ENCODE assay signal across 9 mouse cellular contexts in the genomic region with DNA sequence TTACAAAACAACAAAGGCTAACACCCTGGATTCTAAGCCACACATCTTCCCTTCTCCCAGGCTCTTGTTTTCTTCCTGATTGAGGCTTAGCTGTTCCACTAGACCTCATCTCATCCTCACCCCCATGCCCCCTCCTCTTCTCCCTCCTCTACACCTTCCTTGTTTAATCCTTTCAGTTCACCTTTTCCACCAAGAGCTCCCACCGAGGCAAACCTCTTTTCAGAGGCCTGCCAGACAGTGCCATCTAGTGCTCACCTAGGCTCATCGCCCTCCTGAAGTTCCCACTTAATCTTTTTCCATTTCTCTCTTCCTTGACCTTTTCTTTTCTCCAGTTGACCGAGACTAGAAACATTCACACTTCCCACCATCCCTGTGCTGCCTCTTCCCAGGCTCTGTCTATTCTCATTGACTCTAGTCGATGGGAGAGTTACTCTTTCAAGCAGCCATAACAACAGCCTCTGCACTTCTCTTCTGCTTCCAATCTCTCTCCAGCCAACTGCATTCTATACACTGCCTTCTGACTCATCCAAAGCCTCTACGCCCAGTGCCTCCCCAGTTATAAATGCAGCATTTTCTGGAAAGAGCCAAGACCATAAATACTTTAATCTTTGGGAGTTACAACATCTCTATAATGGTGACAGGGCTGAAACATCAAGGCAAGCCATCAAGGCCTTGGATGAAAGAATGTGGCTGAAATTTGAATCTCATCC. TPM values are rescaled to one million over a fixed set of nuclear protein-coding genes. Genes with fewer than 3 reads are reported as not detected.
DNase-seq lines count a peak whose midpoint lies in the region; TF ChIP-seq lines count a peak whose summit lies in the region.
"Had no signal": no experiment of that assay in that cellular context is flagged by ENCODE, and none has a peak within 500 bp of the region (broad histone marks: within the 10 kb centered on the region; RNA-seq: fewer than 3 reads in every experiment).

No protein-coding gene starts in this region.

- H3K4me1 ChIP-seq in lung, adult 2 months (ENCODE audit: control insufficient read depth, insufficient read depth, low read length) = no peaks in the 10 kb centered on the region

- no peaks in the 10 kb centered on the region for H3K36me3 ChIP-seq in splenic B cell, adult 2 months (ENCODE audit: control insufficient read depth, insufficient read depth, low read length, poor library complexity, severe bottlenecking)
- H3K36me3 ChIP-seq: G1E had no signal

- TF ChIP-seq POLR2A in lung, adult 2 months (IDR thresholded peaks at IDR 0.05; ENCODE audit: borderline replicate concordance, extremely low read depth, low read depth, low read length) = no peak
- TF ChIP-seq POLR2A in brain, embryonic 14.5 days (IDR thresholded peaks at IDR 0.05; ENCODE audit: borderline replicate concordance, extremely low read depth, insufficient read depth, insufficient read length, poor library complexity, severe bottlenecking) = no peak

- peak; percentile 81 for TF ChIP-seq CTCF in lung, adult 2 months (IDR thresholded peaks at IDR 0.05; ENCODE audit: insufficient read depth, low read length)
- peak; percentile 80 for TF ChIP-seq CTCF in brain, embryonic 14.5 days (IDR thresholded peaks at IDR 0.05; ENCODE audit: borderline replicate concordance, extremely low read depth, insufficient read depth, insufficient read length)

- no peak overlapping the region for H3K4me3 ChIP-seq in lung, adult 2 months (replicated peaks; ENCODE audit: extremely low read depth, low read depth, low read length)

- no peaks in the 10 kb centered on the region for H3K27me3 ChIP-seq in splenic B cell, adult 2 months (ENCODE audit: control insufficient read depth, insufficient read depth, low read length, poor library complexity, severe bottlenecking)

- peak; percentile 55 to 62 for DNase-seq in cerebellum, postnatal 10 days
- no peak for DNase-seq in cerebellum, postnatal 4 days (ENCODE audit: low spot score in 2 of 2)
- no peak for DNase-seq in lung, adult 2 months
- DNase-seq in lung, adult 18-20 months = no peak
- DNase-seq in brain, embryonic 14.5 days (ENCODE audit: low read depth) = peak; percentile 71
- DNase-seq in lung, postnatal 14 days = peak; percentile 49
- DNase-seq in splenic B cell, adult 2 months (ENCODE audit: low read depth, low spot score) = peak; percentile 69
- DNase-seq in urinary bladder, postnatal 4 days (ENCODE audit: low spot score in 2 of 2) = no peak

- 34% methylated on average over 5 of the region's 5 CpGs for WGBS in lung, adult 2 months

RNA-seq across cellular contexts. Expression of gene Stard5, which starts 43.9 kb away (rescaled TPM):
- 9.0 and 14.3 TPM in 2 replicates for polyA plus RNA-seq in lung, adult 2 months (2012; rRNA removed)
- polyA plus RNA-seq in brain, embryonic 14.5 days (2012; rRNA removed) = 6.2 and 7.2 TPM in 2 replicates

Comparison
In these comparisons a context has a peak if more than half of its experiments do, and no peak if none do; other contexts are left out.
1. DNase-seq: peak in cerebellum, postnatal 10 days (2 of 2), brain, embryonic 14.5 days (single experiment), lung, postnatal 14 days (single experiment) and splenic B cell, adult 2 months (single experiment); none in cerebellum, postnatal 4 days (0 of 2), lung, adult 2 months (single experiment), lung, adult 18-20 months (0 of 2) and urinary bladder, postnatal 4 days (0 of 2).